Mouse (Mus musculus) G1E (cell line): ENCODE measurements around the gene Ginm1.

Experiments used
- CTCF ChIP-seq: IDR thresholded peaks from 2 replicates; pipeline ENCODE4 v1.5.1; 2012; ENCODE audit warnings: low read depth, low read length, inconsistent platforms, mixed read lengths
- GATA1 ChIP-seq: IDR thresholded peaks from 2 replicates; pipeline ENCODE4 v1.6.1; 2012; ENCODE audit warnings: borderline replicate concordance, low read length, inconsistent platforms, mixed read lengths
- GATA2 ChIP-seq: IDR thresholded peaks from 2 replicates; pipeline ENCODE4 v1.6.1; 2012; ENCODE audit warnings: low read depth, low read length, inconsistent platforms, borderline replicate concordance
- POLR2AphosphoS5 ChIP-seq: IDR thresholded peaks from 2 replicates; pipeline ENCODE4 v1.6.1; 2012; ENCODE audit warnings: low read depth, low read length, inconsistent platforms; ENCODE audit not compliant: insufficient replicate concordance
- TAL1 ChIP-seq: conservative IDR thresholded peaks from 2 replicates; pipeline ENCODE4 v1.6.1; 2012; ENCODE audit warnings: low read depth, low read length, inconsistent platforms, mixed read lengths

- TF ChIP-seq CTCF (peak; percentile 53), POLR2AphosphoS5 (no peak), GATA1 (no peak), TAL1 (no peak), GATA2 (no peak)
Observed at GRCm38 (mm10) chr10:7809937-7810336, 17.3 kb upstream of the Ginm1 start.
